Mouse (Mus musculus) lung, postnatal 0 days (tissue): ENCODE measurements around the gene Pcyox1.

Experiments
- CTCF ChIP-seq: IDR thresholded peaks from 2 replicates; pipeline ENCODE4 v1.5.1; 2016; ENCODE audit warnings: antibody characterized with exemption, mild to moderate bottlenecking
- EP300 ChIP-seq: IDR thresholded peaks from 2 replicates; pipeline ENCODE4 v1.6.1; 2016; ENCODE audit warnings: antibody characterized with exemption, mild to moderate bottlenecking, control low read depth

DNA sequence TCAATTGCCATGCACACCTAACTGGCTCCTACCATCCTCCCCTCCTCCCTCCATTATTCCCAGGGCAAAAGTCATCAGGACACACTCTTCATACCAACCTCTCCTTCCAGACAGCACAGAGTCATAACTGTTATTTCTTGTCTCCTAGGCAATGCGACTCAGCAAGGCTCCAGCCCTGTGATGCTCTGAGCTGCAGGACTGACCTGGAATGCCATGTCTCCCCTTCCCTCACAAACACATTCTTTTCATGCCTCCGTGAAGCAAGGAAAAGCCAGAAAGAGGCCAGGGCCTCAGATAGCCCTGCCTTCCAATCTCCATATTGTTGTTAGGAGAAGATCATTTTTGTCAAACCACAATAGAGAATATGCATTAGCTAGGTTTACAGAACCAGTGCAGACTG, 50.9 kb downstream of the Pcyox1 start:
- TF ChIP-seq EP300: no peak
- no peak for TF ChIP-seq CTCF
